Mouse (Mus musculus) adrenal gland, adult 2 months (tissue): ENCODE data around the gene Ccdc15. TPM values are rescaled to one million over a fixed set of nuclear protein-coding genes. Genes with fewer than 3 reads are reported as not detected.
"Not testable (repeated sequence)": the region's sequence is repeated elsewhere in the genome, so short reads cannot be mapped to it uniquely, and the experiment has no call there.

ENCODE experiments used
- DNase-seq: peaks from one replicate; pipeline ENCODE4 v3.0.0; 2021
- polyA plus RNA-seq: library from polyadenylated mRNA; depleted of rRNA; stranded (reverse); fragments of >200 nt; gene quantifications from 2 replicates; pipeline ENCODE4 v1.2.3, GENCODE M21; 2012
- total RNA-seq, 2 experiments: library from RNA; stranded (reverse); gene quantifications; 2 replicates each; pipeline ENCODE4 v1.2.3; 2021

Gene Ccdc15
- total and polyA plus RNA-seq, 3 experiments, result 2.0 to 3.2 (median 2.3) TPM

GRCm38 (mm10) chr9:37351266-37351665, 3.0 kb upstream of the Ccdc15 start:
- DNase-seq, result no peak

GRCm38 (mm10) chr9:37349050-37349449, 818 bp upstream of the Ccdc15 start:
- no peak for DNase-seq

- no peak for DNase-seq
These were observed 846 bp downstream of the Ccdc15 start for GRCm38 (mm10) chr9:37347184-37347987.

GRCm38 (mm10) chr9:37345406-37345805, 2.8 kb downstream of the Ccdc15 start:
- no peak for DNase-seq

- DNase-seq, result no peak
These were observed 18.8 kb downstream of the Ccdc15 start for GRCm38 (mm10) chr9:37329456-37329855.

DNA sequence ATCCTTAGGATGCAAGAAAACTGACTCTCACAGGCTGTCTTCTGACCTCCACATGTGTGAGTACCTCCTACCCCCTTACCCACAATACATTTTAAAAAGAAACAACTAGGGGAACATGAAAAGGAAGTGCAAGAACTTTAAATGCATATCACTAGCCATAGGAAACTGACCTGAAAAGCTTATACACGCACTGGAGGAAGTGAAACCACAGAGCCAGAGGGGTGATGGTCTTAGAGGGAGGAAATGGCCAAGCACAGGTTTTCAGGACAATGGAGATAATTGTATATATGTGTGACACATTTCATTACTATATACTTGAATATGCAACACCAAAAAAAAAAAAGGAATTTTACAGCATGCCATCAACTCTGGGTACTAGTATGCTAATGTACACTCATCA, 46.5 kb downstream of the Ccdc15 start:
- no peak for DNase-seq

- not testable (repeated sequence) for DNase-seq
These were observed 47.7 kb downstream of the Ccdc15 start for GRCm38 (mm10) chr9:37300501-37300900.

GRCm38 (mm10) chr9:37295586-37295985, 52.6 kb downstream of the Ccdc15 start:
- DNase-seq, result no peak

- DNase-seq, result no peak
These were observed 81.6 kb downstream of the Ccdc15 start for GRCm38 (mm10) chr9:37266622-37267021.

- peak; percentile 62 for DNase-seq
These were observed 92.4 kb downstream of the Ccdc15 start for GRCm38 (mm10) chr9:37255889-37256225.

DNA sequence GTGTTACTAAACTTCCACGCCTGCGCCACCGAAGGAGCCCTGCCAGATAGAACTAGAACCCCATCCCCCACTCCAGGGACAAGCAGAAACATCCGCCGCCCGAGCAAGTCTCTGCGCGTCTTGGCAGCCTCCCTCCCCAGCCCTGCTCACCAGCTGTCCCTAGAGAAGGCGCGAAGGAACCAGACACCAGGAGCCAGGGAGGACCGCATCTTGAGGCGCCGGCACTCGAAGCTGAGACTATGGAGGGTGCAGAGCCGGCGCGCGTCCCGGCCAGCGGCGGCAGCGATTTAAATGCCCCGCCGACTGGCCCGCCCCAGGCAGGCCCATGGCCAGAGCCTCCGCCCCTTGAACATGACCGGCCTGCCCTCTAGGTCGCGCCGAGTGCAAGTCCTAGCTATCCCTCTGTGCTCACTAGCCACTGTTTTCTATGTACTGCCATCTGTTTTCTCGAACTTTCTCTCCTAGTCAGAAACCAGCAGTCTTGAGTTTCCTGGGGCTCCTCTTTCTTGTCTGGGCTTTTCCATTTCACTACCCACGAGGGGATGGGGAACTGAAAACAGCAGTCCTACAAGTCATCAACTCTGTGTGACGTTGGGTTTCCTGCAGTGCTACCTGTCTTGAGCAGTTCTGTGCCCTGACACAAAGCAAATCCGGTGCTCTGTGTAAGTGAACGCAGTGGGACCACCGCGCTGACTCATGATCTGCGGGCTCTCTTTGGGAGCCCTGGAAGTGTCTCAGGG, 92.9 kb downstream of the Ccdc15 start, which contains the start of gene Slc37a2:
Gene Slc37a2, minus strand, starts transcription at position 590 of the 740 bp plus-strand sequence.
- DNase-seq, result peak; percentile 89

- DNase-seq, result peak; percentile 69
These were observed 93.6 kb downstream of the Ccdc15 start for GRCm38 (mm10) chr9:37254531-37255110.

DNA sequence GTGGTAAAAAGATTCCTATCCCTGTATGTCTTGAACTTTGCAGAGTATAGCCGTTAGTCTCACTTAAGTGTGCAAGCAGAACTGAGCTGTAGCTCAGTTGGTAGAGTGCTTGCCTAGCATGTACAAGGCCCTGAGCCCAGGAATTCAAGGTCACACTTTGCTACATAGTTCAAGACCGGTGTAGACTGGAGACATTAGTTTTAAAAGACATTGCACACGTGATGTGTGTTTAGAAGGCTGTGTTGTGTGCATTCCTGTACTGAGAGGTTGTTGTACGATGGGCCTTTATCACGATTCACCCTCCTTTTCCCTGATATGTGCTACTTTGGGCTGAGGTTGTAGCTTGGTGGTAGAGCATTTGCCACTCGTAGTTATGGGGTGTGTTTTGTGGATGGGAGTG, 97.6 kb downstream of the Ccdc15 start:
- no peak for DNase-seq

- no peak for DNase-seq
These were observed 98.3 kb downstream of the Ccdc15 start for GRCm38 (mm10) chr9:37249976-37250375.

GRCm38 (mm10) chr9:37248381-37248906, 99.8 kb downstream of the Ccdc15 start:
- no peak for DNase-seq

GRCm38 (mm10) chr9:37247429-37247828, 100.8 kb downstream of the Ccdc15 start:
- DNase-seq, result no peak

DNA sequence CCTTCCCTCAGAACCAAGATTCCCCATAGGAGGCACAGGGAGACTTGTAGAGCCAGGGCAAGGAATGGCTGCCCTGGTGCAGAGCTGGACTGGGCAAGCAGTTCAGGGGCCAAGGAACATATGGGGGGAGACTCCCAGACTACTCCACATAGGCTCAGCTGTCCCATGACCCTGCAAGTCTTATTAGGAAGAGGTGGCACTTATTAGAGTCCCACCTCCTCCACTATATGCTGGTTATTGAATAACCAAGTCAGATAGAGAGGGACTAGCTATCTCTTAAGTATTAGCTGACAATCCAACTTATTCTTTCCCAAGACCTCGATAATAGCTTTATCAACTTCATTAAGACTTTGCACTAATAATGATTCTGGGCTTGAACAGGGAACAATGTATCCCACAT, 102.4 kb downstream of the Ccdc15 start:
- DNase-seq, result no peak

DNA sequence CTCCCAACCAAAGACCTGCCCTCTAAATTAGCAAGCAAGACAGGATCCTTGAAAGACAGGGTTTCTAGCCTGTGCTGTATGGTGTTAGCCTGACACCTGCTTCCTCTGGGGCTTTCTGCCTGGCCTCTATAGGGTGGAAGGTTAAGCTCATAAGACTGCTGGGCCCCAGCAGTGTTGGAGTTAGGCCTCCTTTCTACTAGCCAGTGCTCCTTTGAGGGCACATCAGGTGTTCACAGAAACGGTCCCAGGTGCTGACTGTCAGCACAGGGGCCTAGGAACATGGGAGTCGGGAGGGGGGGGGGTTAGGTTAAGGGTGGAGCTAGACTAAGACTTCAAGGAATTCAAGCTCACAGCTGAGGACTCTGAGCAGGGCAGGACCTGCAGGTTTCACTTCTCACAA, 102.8 kb downstream of the Ccdc15 start:
- no peak for DNase-seq

- DNase-seq, result no peak
These were observed 103.6 kb downstream of the Ccdc15 start for GRCm38 (mm10) chr9:37244600-37244999.

DNA sequence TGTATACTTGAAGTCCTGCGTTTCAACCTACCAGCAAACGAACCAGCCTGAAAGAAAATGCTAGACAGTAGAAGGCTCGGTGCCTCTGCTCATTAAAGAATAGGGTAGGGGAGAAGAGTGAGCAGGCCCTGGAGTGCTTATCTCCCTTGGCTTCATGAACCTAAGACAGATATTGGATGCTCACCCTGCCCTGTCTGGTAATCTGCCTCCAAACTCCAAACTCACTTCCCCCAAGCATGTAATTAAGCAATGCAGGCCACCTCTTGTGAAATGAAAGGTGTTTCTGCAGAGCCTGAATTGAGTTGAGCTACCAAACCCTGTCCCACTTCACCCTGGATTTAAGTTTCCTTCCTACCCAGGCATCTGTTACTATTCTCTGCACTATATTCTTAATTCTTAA, 105.5 kb downstream of the Ccdc15 start:
- DNase-seq, result no peak

DNA sequence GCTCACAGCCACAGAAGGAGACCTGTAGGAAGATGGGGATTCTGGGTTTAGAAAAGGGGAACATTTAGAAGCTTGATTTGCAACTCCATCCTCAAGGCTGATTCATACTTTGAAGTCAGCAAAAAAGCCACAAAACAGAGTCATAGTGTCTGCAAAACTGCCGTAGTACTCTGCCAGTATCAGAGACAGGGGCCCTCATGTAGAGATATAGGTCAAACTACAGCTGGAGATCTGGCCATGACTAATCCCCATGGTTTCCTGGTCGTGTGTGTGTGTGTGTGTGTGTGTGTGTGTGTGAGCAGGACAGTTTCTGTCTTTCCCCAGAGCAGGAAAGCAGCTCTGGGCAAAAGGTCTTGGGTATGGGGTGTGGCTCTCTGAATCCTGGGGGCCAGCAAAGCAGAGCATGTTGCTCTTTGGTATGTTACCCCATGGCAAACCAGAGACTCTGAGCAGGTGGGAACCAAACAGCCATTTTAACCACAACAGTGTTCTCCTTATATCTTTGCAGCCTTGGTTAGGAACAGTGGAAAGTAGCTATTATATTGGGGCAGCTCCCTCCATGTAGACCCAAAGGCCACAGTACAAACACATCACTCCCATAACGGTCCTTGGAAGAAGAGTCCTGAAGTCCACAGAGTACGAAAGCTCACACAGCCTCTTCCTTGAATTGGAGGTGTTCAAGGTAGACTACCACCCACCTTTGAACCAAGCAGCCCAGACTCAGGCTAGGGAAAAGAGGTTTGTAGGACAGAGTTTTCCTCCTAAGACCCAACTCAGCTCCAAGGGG, 112.1 kb downstream of the Ccdc15 start:
- DNase-seq, result peak; percentile 53
